Mouse (Mus musculus): Measurements from ENCODE around the gene Icam5. TPM values are rescaled to one million over a fixed set of nuclear protein-coding genes. Genes with fewer than 3 reads are reported as not detected.

Gene Icam5
- polyA plus RNA-seq, 3 experiments from 2014 or later: 0.25 to 0.31 TPM; not detected in 1

DNA sequence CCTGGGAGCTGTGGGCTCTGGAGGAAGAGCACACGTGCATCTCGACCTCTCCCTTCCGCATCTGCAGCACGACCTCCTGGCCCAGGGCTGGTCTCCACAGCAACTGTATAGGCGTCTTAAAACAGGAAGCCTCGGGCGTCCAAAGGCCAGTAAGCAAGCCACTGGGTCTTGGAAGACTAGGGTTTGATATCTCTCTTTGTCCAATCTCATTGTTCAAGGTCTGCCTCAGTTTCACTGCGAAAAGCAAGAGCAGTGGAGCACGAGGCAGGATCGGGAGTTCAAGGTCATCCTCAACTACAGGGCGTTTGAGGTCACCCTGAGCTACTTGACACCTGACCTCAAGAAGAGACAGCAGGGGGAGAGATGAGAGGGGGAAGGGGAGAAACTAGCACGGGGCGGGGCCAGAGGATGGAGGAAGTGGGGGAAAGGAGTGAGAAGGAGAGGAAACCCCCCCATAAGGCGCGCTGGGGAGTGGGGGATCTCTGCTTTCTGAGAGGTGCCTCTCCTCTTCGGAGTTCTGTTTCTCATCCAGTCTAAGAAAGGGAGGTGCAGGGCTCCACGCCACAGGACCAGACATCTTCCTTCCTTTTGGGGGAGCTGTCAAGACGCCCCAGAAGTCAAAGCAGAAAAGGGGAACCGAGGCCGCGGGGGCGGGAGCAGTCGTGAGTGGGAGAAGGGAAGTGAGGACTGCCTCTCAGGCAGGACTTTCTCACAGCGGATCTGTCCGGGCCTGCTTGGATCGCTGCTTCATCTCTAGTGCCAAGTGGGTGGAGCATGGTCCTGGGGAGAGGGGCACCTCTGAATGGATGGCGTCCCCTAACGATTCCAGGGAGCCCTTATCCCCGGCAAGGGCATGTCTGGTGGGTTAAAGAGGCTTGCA lies 16.9 kb upstream of the Icam5 start:
- peak; percentile 26 for ATAC-seq

DNA sequence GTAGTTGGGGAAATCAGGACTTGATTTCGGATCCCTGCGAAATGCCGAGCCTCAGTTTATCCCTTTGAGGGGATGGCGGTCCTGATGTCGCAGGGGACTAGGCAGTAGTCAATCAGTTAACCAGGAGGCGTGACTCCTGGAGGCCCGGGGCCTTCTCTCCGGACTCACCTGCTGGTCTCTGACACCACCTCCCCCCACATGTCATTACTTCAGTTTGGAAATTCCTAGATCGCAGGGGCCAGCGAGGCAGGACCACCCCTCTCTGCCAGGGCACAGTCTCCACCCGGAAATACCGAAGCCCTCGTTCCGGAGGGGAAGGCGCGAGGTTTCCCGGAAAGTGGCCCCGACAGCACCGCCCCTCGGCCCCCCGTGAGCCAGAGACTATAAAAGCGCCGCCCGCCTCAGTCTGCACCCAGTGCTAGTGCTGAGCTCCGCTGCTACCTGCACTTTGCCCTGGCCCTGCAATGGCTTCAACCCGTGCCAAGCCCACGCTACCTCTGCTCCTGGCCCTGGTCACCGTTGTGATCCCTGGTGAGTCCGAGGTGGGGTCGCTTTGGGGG lies 16.2 kb upstream of the Icam5 start, which contains the start of gene Icam1:
Icam1 (plus strand) TSS at position 415 of the 560 bp plus-strand sequence.
- peak; percentile 80 for ATAC-seq

DNA sequence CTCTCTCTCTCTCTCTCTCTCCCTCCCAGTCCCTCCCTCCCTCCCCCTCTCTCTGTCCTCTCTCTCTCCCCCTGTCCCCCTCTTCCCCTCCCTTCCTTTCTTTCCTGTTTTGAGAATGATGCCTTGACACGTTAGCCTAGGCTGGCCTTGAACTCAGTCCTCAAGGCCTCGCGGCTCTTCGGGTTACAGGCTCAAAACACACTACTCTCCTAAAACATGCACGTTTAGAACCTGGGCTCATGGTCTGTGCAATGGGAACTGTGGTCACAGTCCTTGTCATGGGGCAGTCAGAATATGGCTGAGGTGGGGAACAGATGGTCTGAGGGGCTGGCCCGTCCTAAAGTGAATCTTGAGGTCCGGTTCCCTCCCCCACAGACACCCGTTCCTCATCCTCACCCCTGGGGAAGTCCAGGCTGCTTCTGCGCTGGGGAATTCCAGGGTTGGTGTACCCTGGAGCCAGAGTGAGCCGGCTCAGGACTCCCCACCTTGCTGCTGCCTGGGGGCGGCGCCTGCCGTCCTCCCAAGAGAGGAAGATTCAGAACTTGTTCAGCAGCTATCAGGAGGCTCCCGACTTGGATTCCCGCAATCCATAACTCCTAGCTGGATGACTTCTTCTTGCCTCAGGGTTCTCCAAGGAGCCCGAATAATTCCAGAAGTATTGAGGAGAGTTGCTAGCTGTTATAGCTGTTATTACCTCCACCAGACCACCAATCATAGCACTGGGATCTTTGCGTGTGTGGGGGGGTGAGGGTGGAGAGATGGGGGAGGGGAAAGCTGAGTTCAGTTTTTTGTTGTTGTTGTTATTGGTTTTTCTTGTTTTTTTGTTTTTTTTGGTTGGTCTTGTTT lies 15.3 kb upstream of the Icam5 start:
- ATAC-seq: peak; percentile 22

DNA sequence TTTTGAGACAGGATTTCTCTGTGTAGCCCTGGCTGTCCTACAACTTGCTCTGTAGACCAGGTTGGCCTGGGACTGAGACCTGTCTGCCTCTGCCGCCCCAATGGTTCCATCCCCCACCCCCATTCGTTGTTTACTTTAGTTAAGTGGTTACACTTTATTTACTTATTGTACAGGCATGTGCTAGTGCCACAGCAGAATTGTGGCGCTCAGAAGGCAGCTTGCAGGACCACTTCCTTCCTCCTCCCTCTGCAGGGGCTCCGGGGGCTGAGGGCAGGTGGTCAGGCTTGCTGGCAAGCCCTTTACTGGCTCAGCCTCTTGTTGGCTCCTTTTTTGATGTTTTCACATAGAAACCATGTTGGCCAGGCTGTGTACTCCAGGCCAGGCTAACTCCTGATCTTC lies 14.7 kb upstream of the Icam5 start:
- no peak for ATAC-seq

DNA sequence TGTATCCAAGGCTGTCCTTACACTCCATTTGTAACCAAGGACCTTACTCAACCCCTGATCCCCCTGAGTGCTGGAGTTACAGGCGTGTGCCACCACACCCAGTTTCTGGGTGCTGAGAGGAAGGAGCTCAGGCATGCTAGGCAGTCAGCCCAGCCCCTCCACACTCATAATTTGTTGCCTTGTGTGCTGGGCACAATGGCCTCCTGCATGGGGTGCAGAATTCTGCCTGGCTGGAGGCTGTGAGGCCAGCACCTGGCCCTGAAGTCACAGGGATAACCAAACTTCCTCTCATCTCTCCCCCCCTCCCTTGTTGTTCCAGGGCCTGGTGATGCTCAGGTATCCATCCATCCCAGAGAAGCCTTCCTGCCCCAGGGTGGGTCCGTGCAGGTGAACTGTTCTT lies 13.3 kb upstream of the Icam5 start:
- ATAC-seq: no peak

DNA sequence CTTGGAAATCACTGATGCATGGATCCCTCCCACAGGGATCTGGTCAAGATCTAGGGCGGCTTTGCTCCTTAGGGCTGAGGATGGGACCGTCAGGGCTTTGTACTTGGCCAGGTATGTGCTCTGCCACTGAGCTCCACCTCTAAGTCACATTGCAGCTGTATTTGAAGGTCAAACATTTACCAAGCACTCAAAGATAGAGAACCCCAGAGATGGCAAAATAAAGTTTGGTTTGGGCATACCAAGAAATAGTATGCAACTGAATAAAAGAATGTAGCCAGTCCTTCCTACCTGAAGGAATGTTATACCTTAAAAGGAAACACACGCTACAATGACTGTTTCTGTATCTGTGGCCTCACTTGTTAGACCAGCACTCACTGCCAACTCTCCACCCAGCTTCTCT lies 10.5 kb upstream of the Icam5 start:
- ATAC-seq: no peak

DNA sequence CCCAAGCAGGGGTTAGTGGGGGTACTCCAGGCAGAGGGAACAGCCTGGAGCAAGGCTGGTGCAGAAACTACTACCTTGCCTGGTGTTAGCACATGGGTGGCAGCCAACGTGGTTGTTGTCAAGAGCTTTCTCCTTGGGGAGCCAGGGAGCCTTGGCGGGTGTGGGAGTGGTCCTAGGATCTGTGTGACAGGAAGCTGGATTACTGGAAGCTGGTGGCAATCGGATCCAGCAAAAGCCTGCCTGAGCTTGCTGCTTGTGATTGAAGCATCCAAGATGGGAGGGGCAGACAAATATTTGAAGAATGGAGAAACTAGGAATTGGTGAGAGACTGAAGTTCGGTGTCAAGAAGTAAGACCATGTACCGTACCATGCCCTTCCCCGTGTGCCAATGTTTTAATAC lies 9.6 kb upstream of the Icam5 start:
- ATAC-seq: no peak

DNA sequence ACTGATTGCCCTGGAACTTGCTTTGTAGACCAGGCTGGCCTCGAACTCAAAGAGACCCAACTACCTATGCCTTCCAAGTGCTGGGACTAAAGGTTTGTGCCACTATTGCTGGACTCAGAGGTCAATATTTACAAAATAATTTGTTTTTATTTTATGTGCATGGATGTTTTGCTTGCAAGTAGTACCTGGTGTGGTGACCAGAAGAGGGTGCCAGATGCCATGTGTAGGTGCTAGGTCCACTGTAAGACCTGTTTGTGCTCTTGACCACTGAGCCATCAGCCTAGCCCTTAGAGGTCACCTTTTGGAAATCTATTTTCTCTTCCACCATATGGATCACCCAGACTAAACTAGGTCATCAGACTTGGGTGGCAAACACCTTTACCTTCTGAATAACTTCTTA lies 9.1 kb upstream of the Icam5 start:
- no peak for ATAC-seq

DNA sequence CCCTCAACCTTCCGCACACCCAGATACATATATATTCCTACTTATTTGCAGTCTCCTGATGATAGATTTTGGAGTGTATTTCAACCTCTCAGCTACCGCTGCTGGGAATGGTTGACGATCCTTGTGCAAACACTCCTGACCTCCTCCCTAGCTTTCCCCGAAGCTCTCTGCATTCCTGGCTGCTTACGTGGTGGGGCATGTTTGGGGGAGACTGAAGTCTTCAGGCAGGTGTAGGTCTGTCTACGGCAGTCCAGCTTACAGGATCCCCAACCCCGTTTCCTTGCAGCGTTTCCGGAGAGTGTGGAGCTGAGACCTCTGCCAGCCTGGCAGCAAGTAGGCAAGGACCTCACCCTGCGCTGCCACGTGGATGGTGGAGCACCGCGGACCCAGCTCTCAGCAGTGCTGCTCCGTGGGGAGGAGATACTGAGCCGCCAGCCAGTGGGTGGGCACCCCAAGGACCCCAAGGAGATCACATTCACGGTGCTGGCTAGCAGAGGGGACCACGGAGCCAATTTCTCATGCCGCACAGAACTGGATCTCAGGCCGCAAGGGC lies 6.5 kb upstream of the Icam5 start:
- no peak for ATAC-seq

DNA sequence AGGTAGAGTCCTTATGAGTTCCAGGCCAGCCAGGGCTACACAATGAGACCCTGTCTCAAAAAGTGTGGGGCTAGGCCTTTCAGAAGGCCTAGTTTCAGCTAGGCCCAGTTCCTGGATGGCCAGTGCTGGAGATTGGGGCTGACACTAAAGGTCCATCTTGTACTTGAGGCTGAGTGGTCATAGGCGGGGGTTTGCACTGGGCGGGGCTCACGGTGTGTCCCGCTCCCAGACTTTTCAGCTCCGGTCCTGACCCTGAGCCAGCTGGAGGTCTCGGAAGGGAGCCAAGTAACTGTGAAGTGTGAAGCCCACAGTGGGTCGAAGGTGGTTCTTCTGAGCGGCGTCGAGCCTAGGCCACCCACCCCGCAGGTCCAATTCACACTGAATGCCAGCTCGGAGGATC lies 5.0 kb upstream of the Icam5 start:
- ATAC-seq: no peak

DNA sequence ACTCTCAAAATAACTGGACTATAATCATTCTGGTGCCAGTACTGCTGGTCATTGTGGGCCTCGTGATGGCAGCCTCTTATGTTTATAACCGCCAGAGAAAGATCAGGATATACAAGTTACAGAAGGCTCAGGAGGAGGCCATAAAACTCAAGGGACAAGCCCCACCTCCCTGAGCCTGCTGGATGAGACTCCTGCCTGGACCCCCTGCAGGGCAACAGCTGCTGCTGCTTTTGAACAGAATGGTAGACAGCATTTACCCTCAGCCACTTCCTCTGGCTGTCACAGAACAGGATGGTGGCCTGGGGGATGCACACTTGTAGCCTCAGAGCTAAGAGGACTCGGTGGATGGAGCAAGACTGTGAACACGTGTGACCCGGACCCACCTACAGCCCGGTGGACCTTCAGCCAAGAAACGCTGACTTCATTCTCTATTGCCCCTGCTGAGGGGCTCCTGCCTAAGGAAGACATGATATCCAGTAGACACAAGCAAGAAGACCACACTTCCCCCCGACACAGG lies 4.0 kb upstream of the Icam5 start:
- ATAC-seq: no peak

DNA sequence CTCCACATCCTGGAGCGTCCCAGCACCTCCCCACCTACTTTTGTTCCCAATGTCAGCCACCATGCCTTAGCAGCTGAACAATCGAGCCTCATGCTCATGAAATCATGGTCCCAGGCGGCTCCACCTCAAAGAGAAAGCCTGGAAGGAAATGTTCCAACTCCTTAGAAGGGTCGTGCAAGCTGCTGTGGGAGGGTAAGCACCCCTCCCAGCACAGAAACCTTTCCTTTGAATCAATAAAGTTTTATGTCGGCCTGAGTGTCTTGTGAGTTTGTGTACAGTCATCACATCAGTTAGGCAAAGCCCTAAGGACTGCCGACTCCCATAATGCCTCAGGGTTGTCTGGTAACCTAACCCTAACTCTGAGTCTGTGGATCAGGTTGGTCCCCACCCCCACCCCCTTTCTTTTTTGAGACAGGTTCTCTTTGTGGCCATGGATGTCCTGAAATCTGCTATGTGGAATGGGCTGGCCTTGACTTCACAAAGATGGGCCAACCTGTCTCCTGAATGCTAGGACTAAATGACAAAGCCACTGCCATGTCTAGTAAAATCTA lies 3.2 kb upstream of the Icam5 start:
- ATAC-seq: no peak

DNA sequence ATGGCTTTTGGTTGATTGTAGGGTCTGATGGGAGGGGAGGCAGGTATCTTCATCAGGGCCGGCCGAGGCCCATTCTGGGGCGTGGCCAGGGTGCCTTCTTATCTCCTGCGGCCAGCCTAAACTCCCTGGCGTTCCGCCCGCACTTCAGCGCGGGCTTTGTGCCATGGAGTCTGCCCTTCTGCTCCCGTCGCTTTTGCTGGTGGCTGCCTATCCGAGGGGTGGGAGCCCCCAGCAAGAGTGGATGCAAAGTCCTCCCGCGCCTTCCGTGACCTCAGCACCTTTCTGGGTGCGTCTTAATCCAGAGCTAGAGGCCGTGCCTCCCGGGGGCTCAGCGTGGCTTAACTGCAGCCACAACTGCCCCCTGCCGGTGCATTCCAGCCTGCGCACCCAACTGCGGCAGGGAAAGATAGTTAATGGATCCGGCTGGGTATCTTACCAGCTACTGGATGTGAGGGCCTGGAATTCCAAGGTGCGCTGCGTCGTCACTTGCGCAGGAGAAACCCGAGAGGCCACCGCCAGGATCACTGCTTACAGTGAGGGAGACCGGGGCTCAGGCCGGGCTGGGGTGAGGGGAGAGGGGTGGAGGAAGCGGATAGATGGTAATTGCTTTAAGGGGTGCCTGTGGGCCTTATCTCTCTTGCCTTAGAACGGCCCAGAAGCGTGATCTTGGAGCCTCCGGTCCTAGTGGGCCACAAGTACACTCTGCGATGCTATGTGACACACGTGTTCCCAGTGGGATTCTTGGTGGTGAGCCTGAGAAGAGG lies 2.4 kb upstream of the Icam5 start, which contains the start of gene Icam4:
Icam4 (plus strand) TSS at position 83 of the 764 bp plus-strand sequence.
- ATAC-seq: no peak

DNA sequence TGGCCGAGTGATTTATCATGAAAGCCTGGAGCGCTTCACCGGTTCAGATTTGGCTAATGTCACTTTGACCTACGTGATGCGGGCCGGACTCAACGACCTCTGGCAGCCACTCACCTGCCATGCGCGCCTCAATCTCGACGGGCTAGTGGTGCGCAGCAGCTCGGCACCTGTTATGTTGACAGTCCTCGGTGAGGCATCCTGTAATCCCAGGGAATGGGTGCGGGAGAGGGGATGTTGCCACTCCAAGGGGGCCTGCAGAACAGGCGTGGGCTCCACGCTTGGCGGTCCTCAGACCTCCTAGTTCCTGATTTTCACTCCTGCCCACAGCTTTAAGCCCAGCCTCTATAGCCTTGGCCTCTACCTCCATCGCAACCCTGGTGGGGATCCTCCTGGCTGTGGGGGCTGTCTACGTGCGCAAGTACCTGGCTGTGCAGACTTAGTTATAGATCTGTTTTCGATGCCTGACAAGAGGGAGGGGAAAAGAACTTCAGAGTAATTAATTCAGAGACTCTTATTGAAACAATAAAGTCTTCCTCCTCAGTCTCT lies 1.7 kb upstream of the Icam5 start:
- ATAC-seq: no peak

DNA sequence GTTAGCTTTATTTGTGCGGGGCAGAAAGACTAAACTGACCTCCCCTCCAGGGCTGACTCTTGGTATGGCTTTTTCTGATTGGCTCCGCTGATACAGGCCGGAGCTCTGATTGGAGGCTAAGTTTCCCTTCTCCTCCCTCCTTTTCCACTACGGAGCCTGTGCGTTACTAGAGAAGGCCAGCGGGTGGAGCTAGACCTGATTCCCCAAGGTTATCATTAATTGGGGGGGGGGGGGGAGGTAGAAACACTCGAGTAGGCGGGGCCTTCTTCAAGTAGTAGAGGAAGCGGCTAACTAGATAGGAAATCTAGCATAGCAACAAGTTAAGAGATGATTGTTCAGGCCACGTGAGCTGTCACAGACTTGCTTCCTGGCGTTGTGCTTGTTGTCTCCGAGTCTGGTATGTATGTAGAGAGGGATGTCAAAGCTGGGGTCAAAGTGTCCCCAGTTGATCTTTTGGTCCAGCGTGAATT lies 1.1 kb upstream of the Icam5 start:
- ATAC-seq: peak; percentile 74

DNA sequence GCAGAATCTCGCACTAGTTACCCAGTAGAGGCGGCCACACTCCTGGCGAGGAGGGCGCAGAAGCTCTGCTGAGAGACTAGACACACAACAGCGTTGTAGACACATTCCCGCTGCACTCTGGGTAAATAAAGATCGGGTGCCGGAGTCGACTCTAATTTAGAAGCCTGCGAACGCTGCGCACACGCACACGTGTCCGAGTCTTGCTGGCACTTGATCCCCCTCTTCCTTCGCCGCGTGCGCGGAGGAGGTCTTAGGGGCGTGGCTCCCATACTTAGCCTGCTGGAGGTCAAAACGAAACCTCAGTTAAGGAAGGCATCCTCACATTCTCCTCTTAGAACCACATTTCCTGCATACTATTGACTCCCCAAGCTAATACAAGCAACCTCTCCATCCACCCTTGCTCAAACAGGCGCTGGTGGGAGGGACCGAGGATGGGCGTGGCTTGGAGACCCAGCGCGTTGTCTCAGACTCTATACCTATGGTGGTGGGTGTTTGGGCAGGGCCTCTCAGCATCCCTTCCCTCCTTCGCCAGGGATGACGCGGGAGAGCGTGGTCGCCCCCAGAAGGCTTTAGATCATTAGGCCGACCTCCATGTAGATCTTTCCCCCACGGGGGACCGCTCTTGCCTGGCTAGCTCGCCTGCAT lies 500 bp upstream of the Icam5 start:
- ATAC-seq: peak; percentile 31

DNA sequence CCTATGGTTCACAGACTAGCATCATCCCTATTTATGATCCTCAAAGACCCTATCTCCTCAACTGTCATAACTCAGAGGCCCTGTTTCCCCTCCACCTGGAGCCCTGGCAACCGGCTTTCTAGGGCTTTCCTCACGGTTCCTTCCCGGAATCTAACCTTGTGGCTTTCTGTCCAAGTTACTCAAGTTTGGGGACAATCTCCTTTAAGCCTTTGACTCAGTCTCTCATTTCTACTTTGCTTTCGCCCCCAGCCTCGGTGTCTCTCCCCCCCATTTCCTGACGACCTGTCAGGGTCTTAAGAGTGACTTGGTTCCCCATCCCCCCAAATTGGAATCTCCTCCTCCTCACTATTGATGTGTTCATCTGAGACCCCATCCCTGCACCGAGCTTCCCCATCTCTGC lies 618 bp downstream of the Icam5 start:
- ATAC-seq: no peak

DNA sequence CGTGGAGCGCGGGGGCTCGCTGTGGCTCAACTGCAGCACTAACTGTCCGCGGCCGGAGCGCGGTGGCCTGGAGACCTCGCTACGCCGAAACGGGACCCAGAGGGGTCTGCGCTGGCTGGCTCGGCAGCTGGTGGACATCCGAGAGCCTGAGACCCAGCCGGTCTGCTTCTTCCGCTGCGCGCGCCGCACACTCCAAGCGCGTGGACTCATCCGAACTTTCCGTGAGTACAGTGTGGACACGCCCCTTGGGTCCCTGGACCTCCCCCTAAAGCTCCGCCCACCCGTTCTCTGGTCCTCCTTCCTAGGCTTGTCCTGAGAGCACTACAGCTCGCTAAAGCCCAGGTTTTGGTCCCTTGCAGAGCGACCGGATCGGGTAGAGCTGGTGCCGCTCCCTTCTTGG lies 1.3 kb downstream of the Icam5 start:
- ATAC-seq: peak; percentile 44

DNA sequence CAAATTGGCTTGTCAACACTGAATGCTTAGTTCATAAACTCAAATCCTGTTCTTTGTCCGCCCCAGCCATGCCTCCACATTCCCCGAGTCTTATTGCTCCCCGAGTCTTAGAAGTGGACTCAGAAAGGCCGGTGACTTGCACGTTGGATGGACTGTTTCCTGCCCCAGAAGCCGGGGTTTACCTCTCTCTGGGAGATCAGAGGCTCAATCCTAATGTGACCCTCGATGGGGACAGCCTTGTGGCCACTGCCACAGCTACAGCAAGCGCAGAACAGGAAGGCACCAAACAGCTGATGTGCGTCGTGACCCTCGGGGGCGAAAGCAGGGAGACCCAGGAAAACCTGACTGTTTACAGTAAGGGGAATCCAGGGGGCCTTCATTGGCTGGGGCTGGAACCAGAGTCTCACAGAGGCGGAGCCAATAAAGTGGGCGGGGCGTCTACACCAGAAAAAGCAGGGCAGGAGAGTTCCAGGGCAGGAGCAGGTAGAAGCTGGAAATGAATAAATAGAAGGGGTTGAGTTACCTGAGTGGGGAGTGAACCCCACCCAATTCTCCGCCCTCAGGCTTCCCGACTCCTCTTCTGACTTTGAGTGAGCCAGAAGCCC lies 2.7 kb downstream of the Icam5 start:
- no peak for ATAC-seq

DNA sequence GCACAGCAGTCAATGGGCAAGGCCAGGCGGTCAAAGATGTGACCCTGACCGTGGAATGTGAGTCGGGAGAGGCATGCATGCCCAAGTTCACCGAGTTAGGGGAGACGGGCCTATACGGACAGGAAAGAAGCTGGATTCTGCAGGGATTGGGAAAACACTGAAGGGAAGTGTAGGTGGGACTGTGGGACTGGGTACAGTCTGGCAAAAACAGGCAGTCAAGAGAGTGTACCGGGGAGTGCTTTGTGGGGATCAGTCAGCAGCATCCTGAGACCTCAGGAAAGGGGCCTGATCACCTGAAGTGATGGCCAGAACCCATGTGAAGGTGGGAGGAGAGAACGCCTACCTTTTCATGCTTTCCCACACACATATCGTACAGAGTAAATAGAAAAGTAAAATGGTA lies 3.7 kb downstream of the Icam5 start:
- no peak for ATAC-seq

Data from inflammation-experienced regulatory T-cells, adult 6 months (primary cell).